Mouse (Mus musculus) natural killer cell, adult 2 months (primary cell): ENCODE results near the gene Rps6ka5.

Source experiments
- DNase-seq, 2 experiments: peaks; one replicate each; pipeline ENCODE4 v3.0.0; 2022; ENCODE audit warnings: low spot score in 2 of 2

Gene Rps6ka5

GRCm38 (mm10) chr12:100724606-100725457 is 2.0 kb downstream of the Rps6ka5 start:
- peak; percentile 99 for DNase-seq

DNA sequence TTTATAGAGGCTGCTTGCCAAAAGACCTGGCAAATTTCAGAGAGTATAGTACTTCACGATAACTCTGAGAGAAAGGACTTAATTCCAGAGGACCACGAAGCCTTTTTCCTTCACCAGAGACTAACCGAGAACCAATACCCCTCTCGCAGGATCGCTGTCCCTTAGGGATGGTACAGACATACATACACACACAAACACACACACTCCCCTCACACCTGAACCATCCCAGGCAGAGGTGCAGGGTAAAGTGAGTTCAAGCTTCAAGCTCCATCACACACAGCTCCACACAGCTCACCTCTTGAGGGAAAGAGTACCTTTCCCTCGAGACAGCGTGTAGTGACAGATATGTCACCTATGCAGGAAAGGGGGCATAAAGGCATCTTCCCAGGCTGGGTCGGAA is 2.6 kb downstream of the Rps6ka5 start:
- DNase-seq, result peak in 1 of 2 experiments; percentile 9

- DNase-seq, result no peak
These were observed 6.0 kb downstream of the Rps6ka5 start for GRCm38 (mm10) chr12:100720801-100721200.

DNA sequence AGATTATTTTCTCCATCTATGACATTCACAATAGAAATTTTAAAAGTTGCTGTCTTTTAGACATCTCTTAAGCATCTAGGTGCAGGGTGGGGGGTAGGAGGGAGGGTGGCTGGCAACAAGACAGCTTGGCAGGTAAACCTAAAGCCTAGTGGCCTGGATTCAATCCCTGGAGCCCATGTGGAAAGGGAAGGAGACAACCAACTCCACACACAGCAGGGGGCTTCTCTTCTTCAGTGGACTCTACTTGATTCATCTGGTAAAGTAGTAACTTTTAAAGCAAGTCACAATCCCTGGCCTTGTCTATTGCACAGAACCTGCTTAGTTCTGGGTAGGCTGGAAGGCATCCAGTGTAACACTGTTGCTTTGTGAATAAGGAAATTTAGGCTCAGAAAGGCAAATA is 9.3 kb downstream of the Rps6ka5 start:
- no peak for DNase-seq

- DNase-seq, result no peak
These were observed 9.8 kb downstream of the Rps6ka5 start for GRCm38 (mm10) chr12:100716969-100717368.

DNA sequence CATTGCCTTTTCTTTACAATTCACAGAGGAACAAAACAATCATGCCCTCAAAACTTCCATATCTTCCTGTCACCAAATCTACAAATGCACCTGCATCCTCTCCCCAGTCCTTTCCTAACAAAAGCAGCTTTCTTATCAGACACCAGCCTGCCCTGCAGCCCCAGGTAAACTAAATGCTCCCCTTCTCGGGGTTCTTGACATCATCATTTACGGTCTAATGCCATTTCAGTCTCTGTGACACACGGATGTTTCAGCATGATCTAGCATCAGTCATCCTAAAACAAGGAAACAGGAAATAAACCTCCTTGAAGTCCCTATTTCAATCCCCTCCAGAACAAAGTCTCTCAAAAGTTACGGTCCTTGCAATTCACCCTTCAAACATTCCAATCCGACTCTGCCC is 15.0 kb downstream of the Rps6ka5 start:
- DNase-seq, result no peak

- peak in 1 of 2 experiments; percentile 17 for DNase-seq
These were observed 15.6 kb downstream of the Rps6ka5 start for GRCm38 (mm10) chr12:100711116-100711691.

DNA sequence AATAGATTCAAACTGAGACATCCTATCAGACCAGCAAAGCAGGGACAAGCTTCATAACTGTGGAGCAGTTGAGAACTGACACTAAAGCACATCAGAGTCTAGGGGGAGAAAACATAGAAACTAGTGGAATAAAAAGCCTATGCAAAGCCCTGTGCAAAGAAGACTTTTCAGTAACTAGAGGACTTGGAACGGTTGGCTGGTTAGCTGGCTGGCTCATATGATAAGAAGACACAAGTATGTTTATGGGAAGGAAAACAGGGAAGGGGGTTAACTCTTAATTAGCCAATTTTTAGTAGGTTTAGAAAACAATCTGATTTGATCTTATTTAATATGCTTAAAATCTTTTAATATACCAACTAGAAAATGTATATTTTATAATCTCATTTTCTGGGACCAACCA is 16.4 kb downstream of the Rps6ka5 start:
- no peak for DNase-seq

DNA sequence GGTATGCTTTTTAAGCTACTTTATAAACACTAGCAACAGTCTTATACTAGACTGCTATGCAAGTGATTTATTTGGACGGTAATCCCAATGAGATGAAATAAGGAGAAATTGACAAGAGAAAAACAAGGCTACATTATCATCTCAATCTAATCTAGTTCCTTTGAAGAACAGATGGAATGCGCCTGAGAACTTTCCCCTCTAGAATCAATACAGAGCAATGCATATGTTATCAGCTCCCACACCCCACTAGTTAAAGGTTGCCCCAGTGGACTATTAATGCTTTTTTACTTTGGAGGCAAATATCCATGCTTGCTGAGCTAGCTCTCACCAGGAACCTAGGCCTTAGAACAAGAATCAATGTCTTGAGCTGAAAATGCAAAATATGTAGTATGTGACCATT is 19.5 kb downstream of the Rps6ka5 start:
- no peak for DNase-seq

DNA sequence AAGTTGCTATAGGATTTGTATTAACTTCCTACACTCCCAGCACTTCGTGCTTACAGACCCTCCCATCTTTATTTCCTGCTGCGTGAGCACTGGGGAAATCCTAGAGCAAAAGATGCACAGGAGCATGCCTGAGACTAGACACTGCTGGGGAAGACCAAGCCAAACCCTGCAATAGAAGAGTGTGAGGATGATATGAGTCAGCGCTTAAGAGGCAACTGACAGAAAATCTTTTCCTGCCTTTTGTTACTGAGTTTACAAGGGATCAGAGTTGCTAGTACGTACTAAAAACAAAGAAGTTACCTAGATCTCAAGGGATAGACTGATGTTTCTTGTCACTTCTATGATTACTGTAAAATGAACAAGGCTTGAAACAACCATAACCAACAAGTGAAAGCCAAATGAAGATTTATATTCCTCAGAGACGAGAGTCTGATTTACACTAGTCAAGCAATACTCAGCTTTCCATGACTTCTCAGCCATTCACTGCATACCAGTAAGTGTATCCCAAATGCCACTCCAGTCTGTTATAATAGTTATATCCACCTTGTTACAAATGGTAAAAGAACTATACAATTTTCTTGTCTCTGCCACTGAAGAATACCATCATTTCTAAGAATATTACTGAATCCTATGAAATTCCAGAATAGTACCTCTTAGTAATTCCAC is 21.6 kb downstream of the Rps6ka5 start:
- no peak for DNase-seq

DNA sequence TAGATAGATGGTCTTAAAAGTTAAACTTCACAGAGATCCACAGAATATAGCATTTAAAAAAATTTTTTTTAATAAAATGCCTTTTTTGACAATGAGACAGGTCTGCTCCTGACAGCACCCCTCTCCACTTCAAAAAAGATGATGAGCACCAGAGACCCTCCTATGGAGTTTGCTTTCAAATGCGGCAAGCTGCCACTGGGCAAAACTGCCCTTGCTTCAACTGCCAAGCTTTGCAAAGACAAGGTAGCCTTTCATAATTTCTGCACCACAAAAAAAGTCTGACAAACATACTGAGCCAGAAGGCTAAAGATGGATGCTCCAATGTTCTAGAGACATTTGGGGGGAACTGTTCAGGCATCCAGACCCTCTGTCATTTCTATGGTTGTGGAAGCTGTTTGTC is 28.8 kb downstream of the Rps6ka5 start:
- no peak for DNase-seq

DNA sequence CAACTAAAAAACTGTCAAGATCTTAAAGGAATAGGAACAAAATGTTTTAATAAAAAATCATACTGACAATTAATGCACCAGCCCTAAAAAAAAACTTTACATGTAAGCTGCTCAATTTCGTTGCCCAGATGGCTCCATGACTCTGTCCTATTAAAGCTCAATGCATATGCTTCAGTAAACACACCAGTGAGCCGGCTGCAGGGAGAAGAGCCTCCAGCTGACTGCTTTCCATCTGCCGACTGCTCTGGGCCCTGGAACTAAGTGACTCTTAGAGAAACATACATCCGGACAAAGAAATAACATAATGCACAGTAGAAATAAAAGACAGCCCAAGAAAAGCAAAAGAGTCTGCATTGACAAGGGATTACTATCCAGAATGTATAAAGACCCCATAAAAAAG is 30.2 kb downstream of the Rps6ka5 start:
- DNase-seq, result no peak

DNA sequence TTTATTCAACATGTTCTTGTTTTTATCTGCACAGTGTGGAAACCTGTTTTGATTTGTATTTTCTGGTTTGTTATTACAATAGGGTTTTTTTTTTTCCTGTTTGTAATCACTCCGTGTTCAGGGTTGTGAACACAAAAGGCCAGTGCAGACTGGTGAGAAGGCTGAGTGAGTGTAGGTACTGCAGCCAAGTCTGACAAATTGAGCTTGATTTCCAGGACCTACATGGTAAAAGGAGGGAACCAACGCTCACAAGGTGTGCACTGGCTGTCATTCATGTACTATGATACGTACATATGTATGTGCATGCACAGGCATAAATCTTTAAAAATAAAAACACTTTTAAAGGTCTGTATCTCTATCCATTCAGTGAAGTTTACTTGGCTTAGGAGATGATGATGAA is 31.5 kb downstream of the Rps6ka5 start:
- no peak for DNase-seq

DNA sequence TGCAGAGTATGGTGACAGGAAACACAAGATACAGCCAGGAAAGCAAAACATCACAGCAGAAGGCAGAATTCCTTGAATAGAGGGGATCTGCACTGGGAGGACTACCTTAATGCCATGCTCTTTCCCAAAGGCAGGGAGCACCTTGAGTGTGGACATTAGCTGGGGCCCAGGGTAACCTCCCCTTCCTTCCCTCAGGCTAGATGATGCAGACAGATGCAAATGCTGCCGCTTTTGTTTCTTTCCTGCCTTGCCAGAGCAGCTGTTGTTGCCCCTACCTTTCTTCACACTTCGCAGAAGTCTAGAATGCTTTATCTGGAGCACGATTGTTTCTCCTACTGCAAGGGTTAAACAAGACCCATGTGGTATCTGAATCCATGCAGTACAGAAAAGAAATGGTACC is 34.6 kb downstream of the Rps6ka5 start:
- DNase-seq, result no peak

DNA sequence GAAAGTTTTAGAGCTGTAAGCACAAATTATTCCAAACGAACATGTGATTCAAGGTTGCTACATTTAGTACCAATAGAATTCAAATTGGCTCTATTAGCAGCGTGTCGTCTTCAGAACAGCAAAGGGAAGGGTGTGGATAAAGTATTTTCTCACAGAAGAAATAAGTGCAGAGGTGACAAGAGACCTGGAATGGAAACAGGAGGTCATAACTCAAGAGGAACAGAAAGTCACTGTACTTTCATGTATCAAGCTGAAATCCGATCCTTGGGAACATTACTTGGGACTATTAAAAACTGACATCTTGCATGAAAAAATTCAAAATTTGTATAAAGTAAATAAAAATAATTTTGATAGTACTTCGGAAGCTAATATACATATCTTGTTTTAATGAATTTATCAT is 36.3 kb downstream of the Rps6ka5 start:
- no peak for DNase-seq

DNA sequence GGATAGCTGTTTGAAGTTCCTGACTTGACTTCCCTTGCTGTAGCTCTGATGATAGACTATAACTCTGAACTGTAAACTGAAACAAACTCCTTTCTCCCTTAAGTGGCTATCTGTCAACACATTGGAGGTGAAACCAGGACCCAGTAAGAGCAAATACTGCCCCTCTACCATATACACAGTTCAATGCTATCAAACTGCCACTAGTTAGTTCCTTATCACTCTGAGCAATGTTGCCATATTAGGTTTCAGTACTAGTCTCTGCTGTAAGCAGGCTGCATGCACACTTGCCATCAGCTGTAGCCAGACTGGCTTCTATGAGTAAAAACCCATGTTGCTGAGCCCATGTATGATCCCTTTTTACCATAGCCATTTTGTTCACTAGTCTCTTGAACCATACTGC is 38.6 kb downstream of the Rps6ka5 start:
- DNase-seq, result no peak

- no peak for DNase-seq
These were observed 39.8 kb downstream of the Rps6ka5 start for GRCm38 (mm10) chr12:100687001-100687400.

- no peak for DNase-seq
These were observed 45.0 kb downstream of the Rps6ka5 start for GRCm38 (mm10) chr12:100681752-100682151.

DNA sequence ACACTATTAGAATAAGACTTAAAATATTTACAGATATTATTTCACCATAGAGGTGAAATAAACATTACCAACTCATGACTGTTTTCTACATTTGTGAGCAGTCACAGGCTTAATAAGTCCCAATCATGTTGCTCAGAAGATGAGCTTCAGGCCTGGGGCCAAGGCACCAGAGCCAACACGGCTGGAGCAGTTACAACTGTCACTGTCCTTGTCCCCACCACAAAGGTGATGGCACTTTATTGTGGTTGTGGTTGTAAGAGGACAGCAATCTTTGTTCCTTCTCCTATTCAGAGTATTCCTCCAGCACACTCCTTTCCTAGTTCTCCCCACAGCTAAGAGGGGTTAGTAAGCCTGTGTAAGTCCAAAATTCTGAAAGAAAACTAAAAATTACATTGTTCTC is 45.5 kb downstream of the Rps6ka5 start:
- DNase-seq, result no peak

- no peak for DNase-seq
These were observed 46.1 kb downstream of the Rps6ka5 start for GRCm38 (mm10) chr12:100680676-100681075.

DNA sequence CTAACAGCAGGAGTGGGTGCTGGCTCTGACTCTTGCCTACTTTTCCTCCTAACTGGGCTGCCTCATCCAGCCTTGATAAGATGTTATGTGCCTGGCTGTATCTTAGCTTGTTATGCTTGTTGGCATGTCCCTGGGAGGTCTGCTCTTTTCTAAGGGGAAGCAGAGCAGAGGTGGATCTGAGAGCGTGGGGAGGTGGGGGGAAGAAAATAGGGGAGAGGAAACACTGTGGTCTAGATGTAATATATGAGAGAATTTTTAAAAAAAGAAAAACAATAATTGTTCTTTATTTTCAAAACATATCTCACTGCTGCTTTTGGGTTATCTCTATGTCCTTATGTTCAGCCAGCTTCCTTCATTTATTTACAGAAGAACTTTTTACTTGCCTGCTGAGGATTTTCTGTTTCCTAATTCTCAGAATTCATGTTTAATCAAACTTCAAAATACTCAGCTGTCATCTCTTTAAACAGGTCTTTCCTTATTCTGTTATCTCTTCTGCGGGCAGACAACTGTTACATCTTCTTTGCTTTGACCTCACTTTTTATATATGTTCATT is 56.1 kb downstream of the Rps6ka5 start:
- no peak for DNase-seq

- no peak for DNase-seq
These were observed 61.5 kb downstream of the Rps6ka5 start for GRCm38 (mm10) chr12:100665294-100665693.

DNA sequence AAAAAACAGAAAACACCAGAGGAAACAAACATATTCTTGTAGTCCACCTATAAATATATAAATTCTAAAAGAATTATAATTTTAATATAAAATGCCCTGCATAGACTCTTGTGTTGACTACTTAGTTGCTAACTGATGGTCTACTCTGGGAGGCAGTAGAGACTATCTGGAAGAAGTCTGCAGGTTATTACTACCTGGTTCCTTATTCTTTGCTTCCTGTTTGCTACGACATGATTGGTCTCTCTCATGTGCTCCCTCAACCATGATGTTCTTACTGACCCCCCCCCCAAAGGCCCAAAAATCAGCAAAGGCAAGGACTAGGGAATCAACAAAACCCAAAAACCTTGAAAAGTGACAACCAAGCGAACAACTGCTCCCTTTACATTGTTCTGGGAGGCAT is 66.7 kb downstream of the Rps6ka5 start:
- no peak for DNase-seq
